Mouse (Mus musculus) large intestine, adult 2 months (tissue): ENCODE data around the gene Chil1. TPM values are rescaled to one million over a fixed set of nuclear protein-coding genes. Genes with fewer than 3 reads are reported as not detected.

ENCODE experiments used
- DNase-seq: peaks from one replicate; pipeline ENCODE4 v3.0.0-alpha.2; 2012; ENCODE audit warnings: low read depth, low spot score
- WGBS: fragments of 180-500 bp; shearing (Covaris S2); methylation state at CpG from one replicate; pipeline ENCODE4 v1.1.7; 2018; 5-methylcytosine and 5-hydroxymethylcytosine counted together
- polyA plus RNA-seq: library from polyadenylated mRNA; depleted of rRNA; stranded (reverse); fragments of >200 nt; gene quantifications from 2 replicates; pipeline ENCODE4 v1.2.3, GENCODE M21; 2012; rRNA removed

Gene Chil1
- polyA plus RNA-seq = 2.3 and 2.6 TPM in 2 replicates

- 59% methylated on average over 4 of the region's 4 CpGs for WGBS
- no peak for DNase-seq
Observed at GRCm38 (mm10) chr1:134182025-134182424, at the start of gene Chil1. Gene Chil1, plus strand, starts transcription at chr1:134182176.

- DNase-seq = no peak
- WGBS = 53% methylated on average over 11 of the region's 11 CpGs
Observed at GRCm38 (mm10) chr1:134133316-134133715, 48.7 kb upstream of the Chil1 start.

GRCm38 (mm10) chr1:134136351-134136750 lies 45.6 kb upstream of the Chil1 start:
- no peak for DNase-seq
- WGBS = 61% methylated on average over 3 of the region's 3 CpGs

GRCm38 (mm10) chr1:134138424-134138823 lies 43.6 kb upstream of the Chil1 start:
- 82% methylated on average over 9 of the region's 9 CpGs for WGBS
- DNase-seq = no peak

- WGBS = 62% methylated on average over 4 of the region's 4 CpGs
- no peak for DNase-seq
Observed at GRCm38 (mm10) chr1:134142363-134142794, 39.6 kb upstream of the Chil1 start.

GRCm38 (mm10) chr1:134146066-134146465 lies 35.9 kb upstream of the Chil1 start:
- WGBS = 87% methylated on average over 8 of the region's 8 CpGs
- no peak for DNase-seq

GRCm38 (mm10) chr1:134150076-134150475 lies 31.9 kb upstream of the Chil1 start:
- WGBS = 53% methylated on average over 8 of the region's 8 CpGs
- no peak for DNase-seq

- DNase-seq = no peak
- WGBS = 83% methylated on average over 9 of the region's 9 CpGs
Observed at GRCm38 (mm10) chr1:134150745-134151144, 31.2 kb upstream of the Chil1 start.

GRCm38 (mm10) chr1:134151655-134152412 lies 30.1 kb upstream of the Chil1 start:
- peak; percentile 72 for DNase-seq
- 22% methylated on average over 13 of the region's 13 CpGs for WGBS

- no peak for DNase-seq
- WGBS = 79% methylated on average over 21 of the region's 21 CpGs
Observed at GRCm38 (mm10) chr1:134152626-134153590, 29.1 kb upstream of the Chil1 start.

- DNase-seq = no peak
- 77% methylated on average over 3 of the region's 3 CpGs for whole genome bisulfite sequencing
Observed at GRCm38 (mm10) chr1:134154121-134154520, 27.9 kb upstream of the Chil1 start.

- DNase-seq = no peak
- WGBS = 48% methylated on average over 3 of the region's 3 CpGs
Observed at GRCm38 (mm10) chr1:134154655-134155054, 27.3 kb upstream of the Chil1 start.

- 77% methylated on average over 3 of the region's 3 CpGs for WGBS
- DNase-seq = no peak
Observed at GRCm38 (mm10) chr1:134160404-134160803, 21.6 kb upstream of the Chil1 start.

- 82% methylated on average over 6 of the region's 6 CpGs for WGBS
- no peak for DNase-seq
Observed at GRCm38 (mm10) chr1:134161399-134161798, 20.6 kb upstream of the Chil1 start.

GRCm38 (mm10) chr1:134162510-134163225 lies 19.3 kb upstream of the Chil1 start:
- WGBS = 62% methylated on average over 6 of the region's 6 CpGs
- DNase-seq = no peak

GRCm38 (mm10) chr1:134163476-134163875 lies 18.5 kb upstream of the Chil1 start:
- no peak for DNase-seq
- 47% methylated on average over 7 of the region's 7 CpGs for WGBS

GRCm38 (mm10) chr1:134164454-134164853 lies 17.5 kb upstream of the Chil1 start:
- no peak for DNase-seq
- WGBS = 65% methylated on average over 4 of the region's 4 CpGs

GRCm38 (mm10) chr1:134166547-134166946 lies 15.4 kb upstream of the Chil1 start:
- WGBS = 96% methylated on average over 3 of the region's 3 CpGs
- DNase-seq = no peak

- WGBS = 72% methylated on average over 14 of the region's 14 CpGs
- no peak for DNase-seq
Observed at GRCm38 (mm10) chr1:134167416-134168305, 14.3 kb upstream of the Chil1 start.
